Mouse (Mus musculus) G1E-ER4 (cell line): ENCODE data around the gene Fcho2. TPM values are rescaled to one million over a fixed set of nuclear protein-coding genes. Genes with fewer than 3 reads are reported as not detected.

Experiments used
- GATA1 ChIP-seq: IDR thresholded peaks from one replicate; pipeline ENCODE4 v1.8.0; 2012; ENCODE audit warnings: low read length, inconsistent platforms
- polyA plus RNA-seq: library from polyadenylated mRNA; stranded (reverse); fragments of >175 nt; gene quantifications from 2 replicates; pipeline ENCODE4 v1.2.3, GENCODE M21; 2012

Gene Fcho2
- polyA plus RNA-seq, 1 experiment: 7.6 TPM

DNA sequence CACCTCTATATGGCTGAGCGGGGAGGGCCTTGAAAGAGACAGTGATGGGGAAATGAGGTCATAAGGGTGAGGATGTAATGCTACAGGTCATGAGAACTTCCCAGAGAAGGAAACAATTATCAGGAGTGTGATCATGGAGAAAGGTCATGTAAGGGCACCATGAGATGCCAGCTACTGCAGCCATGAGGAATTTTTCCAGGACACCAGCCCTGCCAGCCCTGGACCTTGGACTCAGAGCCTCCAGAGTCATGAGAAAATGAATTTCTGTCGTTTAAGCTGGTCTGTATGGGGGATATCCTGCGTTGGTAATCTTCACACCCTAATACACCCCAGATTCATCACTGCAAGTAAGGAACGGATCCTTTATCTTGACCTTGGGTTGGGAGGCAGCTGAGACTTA, 141.3 kb downstream of the Fcho2 start:
- no peak for TF ChIP-seq GATA1

Other genes starting within 250 kb of the Fcho2 start
- gene Tmem174, start 178.0 kb downstream of the Fcho2 start, polyA plus RNA-seq: not detected in 2 replicates
- gene Tmem171, start 120.6 kb downstream of the Fcho2 start, polyA plus RNA-seq: not detected in 2 replicates
- gene Tnpo1, start 110.9 kb upstream of the Fcho2 start, polyA plus RNA-seq: 12.2 and 12.4 TPM in 2 replicates
- gene 1700024P04Rik, start 169.1 kb upstream of the Fcho2 start, polyA plus RNA-seq: not detected in 2 replicates